Mouse (Mus musculus) lung, adult 2 months (tissue): ENCODE data around the gene Nek9.

ENCODE experiments used
- CTCF ChIP-seq: fragments of 200-500 bp; IDR thresholded peaks from 2 replicates; pipeline ENCODE4 v1.5.1; 2011; ENCODE audit warnings: mild to moderate bottlenecking, low read length, control low read depth; ENCODE audit not compliant: insufficient read depth
- POLR2A ChIP-seq: fragments of 200-500 bp; IDR thresholded peaks from 2 replicates; pipeline ENCODE4 v1.6.1; 2011; ENCODE audit warnings: low read depth, mild to moderate bottlenecking, control low read depth, low read length, borderline replicate concordance; ENCODE audit errors: extremely low read depth

DNA sequence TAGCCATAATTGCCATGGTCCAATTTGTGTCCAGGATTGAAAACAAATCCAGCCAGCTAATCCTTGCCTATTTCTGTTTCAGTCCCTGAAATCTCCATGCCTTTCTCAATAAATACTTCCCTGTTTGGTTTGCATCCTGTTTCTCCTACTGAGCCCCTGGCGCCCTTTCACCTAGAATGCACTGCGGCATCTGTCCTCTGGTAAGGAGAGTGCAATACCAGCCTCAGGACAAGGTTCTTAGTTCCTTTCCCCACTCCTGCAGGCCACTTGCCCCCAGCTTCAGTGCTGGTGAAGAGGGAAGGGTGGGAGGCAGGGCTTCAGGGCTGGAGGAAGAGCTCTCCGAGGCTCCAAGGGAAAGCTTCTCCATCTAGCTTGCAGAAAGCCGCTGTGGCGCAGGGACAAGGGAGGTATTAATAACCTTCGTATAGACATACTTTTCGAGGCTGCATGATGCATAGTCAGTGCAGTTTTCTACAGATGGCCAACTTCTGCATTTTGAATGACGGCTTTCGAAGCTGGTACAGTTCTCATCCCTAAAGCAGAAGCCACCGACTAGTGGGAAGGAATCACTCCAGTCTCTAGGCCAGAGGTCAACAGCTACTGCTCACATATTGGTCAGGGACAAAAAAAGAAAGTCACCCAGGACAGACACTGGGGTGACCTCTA is 46.3 kb upstream of the Nek9 start:
- no peak for TF ChIP-seq CTCF
- TF ChIP-seq POLR2A, result no peak
